10 mouse cellular contexts compared by ENCODE assay signal in genomic region chr11:72205256-72205655, GRCm38 (mm10). TPM values are rescaled to one million over a fixed set of nuclear protein-coding genes. Genes with fewer than 3 reads are reported as not detected.
A peak's percentile ranks its signal among the peaks of the same experiment; 100 is the strongest.
DNase-seq lines count a peak whose midpoint lies in the region; ATAC-seq and TF ChIP-seq lines count a peak whose summit lies in the region.
"Had no signal": no experiment of that assay in that cellular context is flagged by ENCODE, and none has a peak within 500 bp of the region (broad histone marks: within the 10 kb centered on the region; RNA-seq: fewer than 3 reads in every experiment).

No protein-coding gene starts in this region.

- peak in 1 of 2 experiments; percentile 25 for DNase-seq in left cerebral cortex, adult 2 months (ENCODE audit: extremely low spot score in 1 of 2, low spot score in 2 of 2)
- no peak for DNase-seq in left cerebral cortex, postnatal 4 days
- no peak for DNase-seq in midbrain, embryonic 14.5 days
- DNase-seq in kidney, adult 9 months, result no peak
- no peak for DNase-seq in frontal cortex, postnatal 10 days (ENCODE audit: low spot score in 2 of 2)
- no peak for DNase-seq in gastrocnemius, postnatal 4 days (ENCODE audit: low spot score in 2 of 2)
- DNase-seq: kidney, adult 18-20 months; lung, adult 18-20 months had no signal

- WGBS in embryonic facial prominence, embryonic 12.5 days, result 84% methylated on average over 6 of the region's 6 CpGs
- 87% methylated on average over 6 of the region's 6 CpGs for WGBS in hindbrain, embryonic 12.5 days
- WGBS in midbrain, embryonic 14.5 days, result 74% methylated on average over 6 of the region's 6 CpGs

- peak overlapping the region; percentile 87 for H3K4me2 ChIP-seq in embryonic facial prominence, embryonic 12.5 days (replicated peaks)
- H3K4me2 ChIP-seq in hindbrain, embryonic 12.5 days (replicated peaks), result peak overlapping the region; percentile 89
- H3K4me2 ChIP-seq in midbrain, embryonic 14.5 days (ENCODE audit: low read length), result peak overlapping the region; percentile 88

- TF ChIP-seq CTCF in left cerebral cortex, adult 2 months (IDR thresholded peaks at IDR 0.05), result no peak

- intact Hi-C loops in left cerebral cortex, adult 2 months (cut with DNase I), result loop anchor here (5.0 kb wide), 1 partner anchor 153 kb away; no protein-coding TSS in a partner anchor
- intact Hi-C loops in left cerebral cortex, postnatal 4 days (cut with DNase I), result loop anchor here (5.0 kb wide), 1 partner anchor 153 kb away; no protein-coding TSS in a partner anchor

- H3K9ac ChIP-seq in embryonic facial prominence, embryonic 12.5 days, result no peak overlapping the region
- H3K9ac ChIP-seq in hindbrain, embryonic 12.5 days, result peak overlapping the region; percentile 90; the same call in 1 of the 2 replicates
- H3K9ac ChIP-seq in midbrain, embryonic 14.5 days (replicated peaks; ENCODE audit: low read length), result peak overlapping the region; percentile 86

- H3K4me3 ChIP-seq in left cerebral cortex, adult 2 months, result peak overlapping the region; percentile 76
- H3K4me3 ChIP-seq in embryonic facial prominence, embryonic 12.5 days, result peak overlapping the region; percentile 81
- peak overlapping the region; percentile 87; the same call in 1 of the 2 replicates for H3K4me3 ChIP-seq in hindbrain, embryonic 12.5 days
- H3K4me3 ChIP-seq in midbrain, embryonic 14.5 days (replicated peaks; ENCODE audit: low read depth, low read length), result peak overlapping the region; percentile 81

- H3K9me3 ChIP-seq in embryonic facial prominence, embryonic 12.5 days, result no peaks in the 10 kb centered on the region
- no peaks in the 10 kb centered on the region for H3K9me3 ChIP-seq in hindbrain, embryonic 12.5 days (replicated peaks)
- H3K9me3 ChIP-seq in midbrain, embryonic 14.5 days (ENCODE audit: control insufficient read depth, low read length), result no peaks in the 10 kb centered on the region

- H3K36me3 ChIP-seq in embryonic facial prominence, embryonic 12.5 days, result peaks cover 17% of the 10 kb centered on the region
- H3K36me3 ChIP-seq in hindbrain, embryonic 12.5 days, result peaks cover 25% of the 10 kb centered on the region
- peaks cover 24% of the 10 kb centered on the region for H3K36me3 ChIP-seq in midbrain, embryonic 14.5 days (ENCODE audit: control insufficient read depth, insufficient read depth, low read length)

- no peak for ATAC-seq in embryonic facial prominence, embryonic 12.5 days (ENCODE audit: insufficient number of reproducible peaks, insufficient read depth, low FRiP score, low TSS enrichment)
- ATAC-seq in hindbrain, embryonic 12.5 days (ENCODE audit: low FRiP score), result no peak
- ATAC-seq in midbrain, embryonic 14.5 days (ENCODE audit: low FRiP score, low TSS enrichment), result no peak

- H3K27ac ChIP-seq in left cerebral cortex, adult 2 months, result peak overlapping the region; percentile 93
- H3K27ac ChIP-seq in embryonic facial prominence, embryonic 12.5 days, result no peak overlapping the region
- no peak overlapping the region for H3K27ac ChIP-seq in hindbrain, embryonic 12.5 days
- H3K27ac ChIP-seq in midbrain, embryonic 14.5 days (replicated peaks; ENCODE audit: low read depth, low read length), result no peak overlapping the region

- peaks cover 18% of the 10 kb centered on the region for H3K4me1 ChIP-seq in embryonic facial prominence, embryonic 12.5 days
- peaks cover 21% of the 10 kb centered on the region for H3K4me1 ChIP-seq in hindbrain, embryonic 12.5 days
- peaks cover 24% of the 10 kb centered on the region for H3K4me1 ChIP-seq in midbrain, embryonic 14.5 days (ENCODE audit: control insufficient read depth, insufficient read depth, low read length)

- H3K27me3 ChIP-seq in embryonic facial prominence, embryonic 12.5 days, result no peaks in the 10 kb centered on the region
- no peaks in the 10 kb centered on the region for H3K27me3 ChIP-seq in hindbrain, embryonic 12.5 days
- no peaks in the 10 kb centered on the region for H3K27me3 ChIP-seq in midbrain, embryonic 14.5 days (ENCODE audit: control insufficient read depth, insufficient read depth, low read length)

RNA-seq across cellular contexts. Expression of gene Gm43951, which starts 1.4 kb away (rescaled TPM):
- 10 to 100 TPM; 14.5 to 15.1 TPM for total RNA-seq in left cerebral cortex, adult 2 months (2021)
- 10 to 100 TPM; 11.8 to 12.6 TPM for total RNA-seq in left cerebral cortex, postnatal 4 days (2021)
- 0.95 and 0.99 TPM in 2 replicates for polyA plus RNA-seq in embryonic facial prominence, embryonic 12.5 days (2016; fragmentation: Nextera tagmentation; extraction: Ambion mirVana)
- 0.91 and 1.1 TPM in 2 replicates for polyA plus RNA-seq in hindbrain, embryonic 12.5 days (2016; fragmentation: Nextera tagmentation; extraction: Ambion mirVana)
- 0.12 and 0.19 TPM in 2 replicates for polyA plus RNA-seq in midbrain, embryonic 14.5 days (2014; fragmentation: Nextera tagmentation; extraction: Ambion mirVana)
- under 1 TPM; 0.61 to 0.65 TPM for total RNA-seq in gastrocnemius, postnatal 4 days (2021)

RNA-seq across cellular contexts. Expression of gene 4933427D14Rik, which starts 2.0 kb away (rescaled TPM):
- total RNA-seq in left cerebral cortex, adult 2 months (2021), result 10 to 100 TPM; 30.5 to 39.7 TPM
- total RNA-seq in left cerebral cortex, postnatal 4 days (2021), result 10 to 100 TPM; 36.3 to 37.6 TPM
- polyA plus RNA-seq in embryonic facial prominence, embryonic 12.5 days (2016; fragmentation: Nextera tagmentation; extraction: Ambion mirVana), result 16.7 and 23.2 TPM in 2 replicates
- polyA plus RNA-seq in hindbrain, embryonic 12.5 days (2016; fragmentation: Nextera tagmentation; extraction: Ambion mirVana), result 19.6 and 19.9 TPM in 2 replicates
- polyA plus RNA-seq in midbrain, embryonic 14.5 days (2014; fragmentation: Nextera tagmentation; extraction: Ambion mirVana), result 16.9 and 22.2 TPM in 2 replicates
- total RNA-seq in gastrocnemius, postnatal 4 days (2021), result 1 to 10 TPM; 4.7 to 5.9 TPM

RNA-seq across cellular contexts. Expression of gene Txndc17, which starts 2.1 kb away (rescaled TPM):
- total RNA-seq in left cerebral cortex, adult 2 months (2021), result 10 to 100 TPM; 30.3 to 34.9 TPM
- total RNA-seq in left cerebral cortex, postnatal 4 days (2021), result 10 to 100 TPM; 54.9 to 61.7 TPM
- polyA plus RNA-seq in embryonic facial prominence, embryonic 12.5 days (2016; fragmentation: Nextera tagmentation; extraction: Ambion mirVana), result 194 and 202 TPM in 2 replicates
- polyA plus RNA-seq in hindbrain, embryonic 12.5 days (2016; fragmentation: Nextera tagmentation; extraction: Ambion mirVana), result 159 and 167 TPM in 2 replicates
- polyA plus RNA-seq in midbrain, embryonic 14.5 days (2014; fragmentation: Nextera tagmentation; extraction: Ambion mirVana), result 137 and 150 TPM in 2 replicates
- total RNA-seq in gastrocnemius, postnatal 4 days (2021), result 10 to 100 TPM; 46.8 to 49.6 TPM

RNA-seq across cellular contexts. Expression of gene Med31, which starts 10.1 kb away (rescaled TPM):
- 10 to 100 TPM; 15.9 to 18.0 TPM for total RNA-seq in left cerebral cortex, adult 2 months (2021)
- total RNA-seq in left cerebral cortex, postnatal 4 days (2021), result 10 to 100 TPM; 13.8 to 14.6 TPM
- 47.0 and 48.8 TPM in 2 replicates for polyA plus RNA-seq in embryonic facial prominence, embryonic 12.5 days (2016; fragmentation: Nextera tagmentation; extraction: Ambion mirVana)
- 49.6 and 57.6 TPM in 2 replicates for polyA plus RNA-seq in hindbrain, embryonic 12.5 days (2016; fragmentation: Nextera tagmentation; extraction: Ambion mirVana)
- 61.1 and 68.5 TPM in 2 replicates for polyA plus RNA-seq in midbrain, embryonic 14.5 days (2014; fragmentation: Nextera tagmentation; extraction: Ambion mirVana)
- total RNA-seq in gastrocnemius, postnatal 4 days (2021), result 10 to 100 TPM; 10.8 to 12.0 TPM

Comparison
In these comparisons a context has a peak if more than half of its experiments do, and no peak if none do; other contexts are left out.
1. RNA of gene Gm43951, which starts 1.4 kb away (total RNA-seq): 14.5 to 15.1 TPM in left cerebral cortex, adult 2 months and 11.8 to 12.6 TPM in left cerebral cortex, postnatal 4 days; 0.61 to 0.65 TPM in gastrocnemius, postnatal 4 days; every median in the first group is over 4 times any median in the second.
2. RNA of gene 4933427D14Rik, which starts 2.0 kb away (total RNA-seq): 30.5 to 39.7 TPM in left cerebral cortex, adult 2 months and 36.3 to 37.6 TPM in left cerebral cortex, postnatal 4 days; 4.7 to 5.9 TPM in gastrocnemius, postnatal 4 days; every median in the first group is over 4 times any median in the second.
3. Peak in every context shown above with its lines, with median percentiles within 50 percentile points of each other: H3K4me3 ChIP-seq and H3K4me2 ChIP-seq.